Mouse (Mus musculus) midbrain, embryonic 13.5 days (tissue): Measurements from ENCODE around the gene Stk4. TPM values are rescaled to one million over a fixed set of nuclear protein-coding genes. Genes with fewer than 3 reads are reported as not detected.

Experiments used
- ATAC-seq: fragments of 200-750 bp; cut with Nextera tagmentation; 2 replicates; pipeline ENCODE4 v1.8.0; 2017; ENCODE audit warnings: mild to moderate bottlenecking, moderate TSS enrichment, moderate library complexity
- H3K27ac ChIP-seq: fragments of 300-500 bp; sonication (generic); 2 replicates; pipeline ENCODE4 v1.5.1; 2015; ENCODE audit warnings: inconsistent platforms, mild to moderate bottlenecking, moderate library complexity
- H3K27me3 ChIP-seq: fragments of 300-500 bp; sonication (generic); 2 replicates; pipeline ENCODE4 v1.6.1; 2015; ENCODE audit warnings: mild to moderate bottlenecking, inconsistent platforms
- H3K36me3 ChIP-seq: fragments of 300-500 bp; sonication (generic); 2 replicates; pipeline ENCODE4 v1.6.1; 2015; ENCODE audit warnings: mild to moderate bottlenecking, inconsistent platforms
- H3K4me1 ChIP-seq: fragments of 300-500 bp; sonication (generic); replicated peaks from 2 replicates; pipeline ENCODE4 v1.6.1; 2015; ENCODE audit warnings: inconsistent platforms
- H3K4me2 ChIP-seq: fragments of 300-500 bp; sonication (generic); replicated peaks from 2 replicates; pipeline ENCODE4 v1.6.1; 2015; ENCODE audit warnings: moderate library complexity, mild to moderate bottlenecking, inconsistent platforms
- H3K4me3 ChIP-seq: fragments of 300-500 bp; sonication (generic); replicated peaks from 2 replicates; pipeline ENCODE4 v1.5.1; 2015; ENCODE audit warnings: mild to moderate bottlenecking, inconsistent platforms
- H3K9ac ChIP-seq: fragments of 300-500 bp; sonication (generic); replicated peaks from 2 replicates; pipeline ENCODE4 v1.6.1; 2015; ENCODE audit warnings: mild to moderate bottlenecking, inconsistent platforms
- H3K9me3 ChIP-seq: fragments of 300-500 bp; sonication (generic); 2 replicates; pipeline ENCODE4 v1.6.1; 2016; ENCODE audit warnings: mild to moderate bottlenecking, inconsistent platforms
- WGBS: fragments of 180-500 bp; shearing (Covaris S2); methylation state at CpG from one replicate; pipeline ENCODE4 v1.1.7; 2015; 5-methylcytosine and 5-hydroxymethylcytosine counted together
- polyA plus RNA-seq: library from polyadenylated mRNA; unstranded; fragments of >200 nt; fragmentation: Nextera tagmentation; extraction: Ambion mirVana; gene quantifications from 2 replicates; pipeline ENCODE4 v1.2.1, GENCODE M21; 2015

The Stk4 gene
- polyA plus RNA-seq, 1 experiment from 2014 or later: 27.0 TPM

GRCm38 (mm10) chr2:164182692-164183255 lies 112.7 kb downstream of the Stk4 start, which contains the start of gene Wfdc5:
TSS of gene Wfdc5 (minus strand) at chr2:164182742.
- no peak within 1 kb of the TSS for H3K4me3 ChIP-seq
- ATAC-seq: no peak
- peaks cover 5% of the 10 kb centered on the region; the same call in 1 of the 2 replicates for H3K4me1 ChIP-seq
- 76% methylated on average over 7 of the region's 7 CpGs for WGBS
- no peak within 1 kb of the TSS for H3K9ac ChIP-seq
- H3K9me3 ChIP-seq: no peaks in the 10 kb centered on the region
- no peaks in the 10 kb centered on the region for H3K36me3 ChIP-seq
- no peak within 1 kb of the TSS for H3K27ac ChIP-seq
- H3K4me2 ChIP-seq: no peak within 1 kb of the TSS
- H3K27me3 ChIP-seq: no peaks in the 10 kb centered on the region

DNA sequence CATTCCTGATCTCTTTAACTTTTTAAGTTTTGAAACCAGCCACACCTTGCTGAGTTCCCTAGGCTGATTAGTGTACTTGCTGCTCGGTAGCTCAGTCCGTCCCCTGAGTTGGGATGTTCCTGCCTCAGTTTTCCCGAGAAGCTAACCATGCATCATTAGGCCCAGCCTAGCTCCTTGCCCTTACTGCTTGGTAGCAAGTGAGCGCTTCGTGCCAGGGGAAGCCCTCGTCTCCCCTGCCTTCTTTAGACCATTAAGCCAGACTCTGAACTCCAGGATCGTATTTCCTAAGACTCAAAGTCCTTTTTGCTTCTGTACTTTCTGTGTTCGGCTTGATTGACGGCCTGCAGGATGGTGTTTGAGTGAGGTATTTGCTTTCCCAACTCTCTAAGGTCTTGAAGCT lies 113.2 kb downstream of the Stk4 start:
- Histone ChIP-seq H3K27me3 (no peaks in the 10 kb centered on the region), H3K4me3 (no peak overlapping the region), H3K27ac (no peak overlapping the region), H3K4me1 (peaks cover 5% of the 10 kb centered on the region; the same call in 1 of the 2 replicates), H3K9me3 (no peaks in the 10 kb centered on the region), H3K9ac (no peak overlapping the region), H3K36me3 (no peaks in the 10 kb centered on the region), H3K4me2 (no peak overlapping the region)
- ATAC-seq: no peak
- WGBS: 79% methylated on average over 9 of the region's 9 CpGs

- Histone ChIP-seq H3K4me2 (no peak overlapping the region), H3K36me3 (no peaks in the 10 kb centered on the region), H3K4me1 (peaks cover 5% of the 10 kb centered on the region; the same call in 1 of the 2 replicates), H3K27ac (no peak overlapping the region), H3K9ac (no peak overlapping the region), H3K9me3 (no peaks in the 10 kb centered on the region), H3K4me3 (no peak overlapping the region), H3K27me3 (no peaks in the 10 kb centered on the region)
- ATAC-seq: no peak
- 42% methylated on average over 9 of the region's 9 CpGs for WGBS
These were observed 114.1 kb downstream of the Stk4 start for GRCm38 (mm10) chr2:164184145-164184719.

- peaks cover 5% of the 10 kb centered on the region; the same call in 1 of the 2 replicates for H3K4me1 ChIP-seq
- no peak overlapping the region for H3K9ac ChIP-seq
- no peak for ATAC-seq
- H3K9me3 ChIP-seq: no peaks in the 10 kb centered on the region
- H3K27ac ChIP-seq: no peak overlapping the region
- no peak overlapping the region for H3K4me3 ChIP-seq
- H3K27me3 ChIP-seq: no peaks in the 10 kb centered on the region
- H3K36me3 ChIP-seq: no peaks in the 10 kb centered on the region
- WGBS: 26% methylated on average over 5 of the region's 5 CpGs
- no peak overlapping the region for H3K4me2 ChIP-seq
These were observed 118.6 kb downstream of the Stk4 start for GRCm38 (mm10) chr2:164188722-164189121.

GRCm38 (mm10) chr2:164190576-164190975 lies 120.5 kb downstream of the Stk4 start, which contains the start of gene Wfdc12:
TSS of gene Wfdc12 (minus strand) at chr2:164190608.
- no peak within 1 kb of the TSS for H3K4me2 ChIP-seq
- H3K4me1 ChIP-seq: no peaks in the 10 kb centered on the region
- H3K9ac ChIP-seq: no peak within 1 kb of the TSS
- H3K9me3 ChIP-seq: no peaks in the 10 kb centered on the region
- H3K36me3 ChIP-seq: no peaks in the 10 kb centered on the region
- no peak within 1 kb of the TSS for H3K27ac ChIP-seq
- ATAC-seq: no peak
- 92% methylated on average over 6 of the region's 6 CpGs for WGBS
- no peaks in the 10 kb centered on the region for H3K27me3 ChIP-seq
- H3K4me3 ChIP-seq: no peak within 1 kb of the TSS

DNA sequence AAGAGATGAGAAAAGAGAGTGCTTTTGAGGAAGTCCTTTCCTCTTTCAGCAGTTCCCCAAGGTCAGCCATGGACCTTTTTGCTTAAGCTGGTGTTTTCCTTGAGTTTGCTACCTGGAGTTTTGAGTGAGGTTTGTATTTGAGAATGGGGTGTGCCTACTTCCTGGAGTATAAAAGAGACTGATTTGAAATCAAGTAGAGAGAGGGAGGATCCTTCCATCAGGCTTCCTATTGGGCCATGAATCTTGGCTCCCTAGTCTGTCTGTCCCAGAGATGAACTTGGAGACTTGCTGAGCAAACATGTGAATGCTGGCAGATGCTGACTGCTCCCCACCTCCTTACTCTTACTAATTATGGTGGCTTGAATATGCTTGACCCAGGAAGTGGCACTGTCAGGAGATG lies 122.2 kb downstream of the Stk4 start:
- no peak overlapping the region for H3K4me2 ChIP-seq
- H3K36me3 ChIP-seq: no peaks in the 10 kb centered on the region
- H3K9me3 ChIP-seq: no peaks in the 10 kb centered on the region
- no peak overlapping the region for H3K4me3 ChIP-seq
- ATAC-seq: no peak
- no peak overlapping the region for H3K9ac ChIP-seq
- no peaks in the 10 kb centered on the region for H3K27me3 ChIP-seq
- H3K27ac ChIP-seq: no peak overlapping the region
- no peaks in the 10 kb centered on the region for H3K4me1 ChIP-seq

DNA sequence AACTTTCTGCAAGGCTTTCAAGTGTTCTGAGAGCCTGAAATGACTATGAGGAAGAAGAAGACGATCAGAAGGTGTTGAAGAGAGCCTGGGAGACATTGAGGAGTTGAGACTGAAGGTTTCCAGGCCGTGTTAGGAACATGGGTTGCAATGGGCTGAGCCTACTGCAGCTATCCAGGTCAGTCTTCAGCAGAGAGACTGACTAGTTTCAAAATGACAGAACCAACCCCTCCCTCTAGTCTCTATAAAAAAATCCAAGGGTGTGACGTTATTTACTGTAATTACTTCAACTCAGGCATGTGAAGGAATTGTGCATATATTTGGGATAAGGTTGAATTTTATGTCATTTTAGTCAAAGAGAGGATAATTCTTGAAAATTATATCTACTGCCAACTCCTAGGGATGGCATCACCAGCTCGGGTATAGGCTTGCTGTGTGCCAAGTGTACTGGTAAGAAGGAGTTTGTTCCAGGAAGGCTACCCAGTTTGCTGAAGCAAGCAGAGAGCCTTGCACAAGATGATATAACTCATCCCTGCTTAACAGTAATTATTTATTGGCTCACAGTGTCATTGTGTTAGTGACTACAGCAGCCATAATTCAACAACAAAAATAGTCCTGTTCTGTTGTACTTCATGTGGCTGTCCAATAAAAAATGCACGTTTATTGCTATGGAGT lies 125.0 kb downstream of the Stk4 start:
- Histone ChIP-seq H3K9me3 (no peaks in the 10 kb centered on the region), H3K4me3 (no peak overlapping the region), H3K9ac (no peak overlapping the region), H3K4me2 (no peak overlapping the region), H3K27ac (no peak overlapping the region), H3K27me3 (no peaks in the 10 kb centered on the region), H3K4me1 (no peaks in the 10 kb centered on the region), H3K36me3 (no peaks in the 10 kb centered on the region)
- ATAC-seq: no peak
- WGBS: 86% methylated on average over 5 of the region's 5 CpGs

GRCm38 (mm10) chr2:164195971-164196699 lies 126.0 kb downstream of the Stk4 start:
- Histone ChIP-seq H3K36me3 (no peaks in the 10 kb centered on the region), H3K4me1 (no peaks in the 10 kb centered on the region), H3K9ac (no peak overlapping the region), H3K4me2 (no peak overlapping the region), H3K27ac (no peak overlapping the region), H3K27me3 (no peaks in the 10 kb centered on the region), H3K9me3 (no peaks in the 10 kb centered on the region), H3K4me3 (no peak overlapping the region)
- no peak for ATAC-seq
- 95% methylated on average over 5 of the region's 5 CpGs for WGBS

DNA sequence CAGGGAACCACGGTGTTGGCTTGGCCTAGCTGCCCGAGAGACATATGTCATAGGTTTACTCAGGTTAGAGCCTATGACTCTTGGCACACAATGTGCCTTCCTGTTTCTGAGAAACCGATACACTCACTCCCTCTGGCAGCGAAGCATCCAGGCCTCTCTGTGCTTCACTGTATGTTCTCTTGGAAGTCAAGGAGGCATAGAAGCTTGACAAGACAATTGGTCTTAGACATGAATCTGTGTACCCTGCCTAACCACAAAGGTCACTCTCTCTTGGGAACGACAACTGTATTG lies 126.5 kb downstream of the Stk4 start:
- Histone ChIP-seq H3K4me3 (no peak overlapping the region), H3K4me1 (no peaks in the 10 kb centered on the region), H3K36me3 (no peaks in the 10 kb centered on the region), H3K27me3 (no peaks in the 10 kb centered on the region), H3K27ac (no peak overlapping the region), H3K9me3 (no peaks in the 10 kb centered on the region), H3K9ac (no peak overlapping the region), H3K4me2 (no peak overlapping the region)
- 92% methylated on average over 5 of the region's 5 CpGs for WGBS
- no peak for ATAC-seq

GRCm38 (mm10) chr2:164199626-164200327 lies 129.7 kb downstream of the Stk4 start, which contains the start of gene Wfdc15a:
TSS of gene Wfdc15a (minus strand) at chr2:164200130.
- H3K9me3 ChIP-seq: no peaks in the 10 kb centered on the region
- no peak within 1 kb of the TSS for H3K4me3 ChIP-seq
- H3K27ac ChIP-seq: no peak within 1 kb of the TSS
- H3K4me2 ChIP-seq: no peak within 1 kb of the TSS
- H3K27me3 ChIP-seq: no peaks in the 10 kb centered on the region
- no peak within 1 kb of the TSS for H3K9ac ChIP-seq
- H3K36me3 ChIP-seq: no peaks in the 10 kb centered on the region
- WGBS: 76% methylated on average over 20 of the region's 20 CpGs
- H3K4me1 ChIP-seq: no peaks in the 10 kb centered on the region
- no peak for ATAC-seq
